Mouse (Mus musculus) splenic B cell, adult 2 months (primary cell): ENCODE measurements around the gene Olfr1170.

ENCODE experiments used
- DNase-seq: peaks from one replicate; pipeline ENCODE4 v3.0.0-alpha.2; 2011; ENCODE audit warnings: low read depth, low spot score
- H3K27me3 ChIP-seq: 2 replicates; pipeline ENCODE4 v1.6.1; 2012; ENCODE audit warnings: mild to moderate bottlenecking, low read length, moderate library complexity, mixed read lengths; ENCODE audit not compliant: control insufficient read depth, poor library complexity, insufficient read depth, severe bottlenecking
- H3K36me3 ChIP-seq: 2 replicates; pipeline ENCODE4 v1.6.1; 2012; ENCODE audit warnings: mild to moderate bottlenecking, low read length, moderate library complexity, mixed read lengths; ENCODE audit not compliant: control insufficient read depth, poor library complexity, insufficient read depth, severe bottlenecking

Olfr1170 gene

DNA sequence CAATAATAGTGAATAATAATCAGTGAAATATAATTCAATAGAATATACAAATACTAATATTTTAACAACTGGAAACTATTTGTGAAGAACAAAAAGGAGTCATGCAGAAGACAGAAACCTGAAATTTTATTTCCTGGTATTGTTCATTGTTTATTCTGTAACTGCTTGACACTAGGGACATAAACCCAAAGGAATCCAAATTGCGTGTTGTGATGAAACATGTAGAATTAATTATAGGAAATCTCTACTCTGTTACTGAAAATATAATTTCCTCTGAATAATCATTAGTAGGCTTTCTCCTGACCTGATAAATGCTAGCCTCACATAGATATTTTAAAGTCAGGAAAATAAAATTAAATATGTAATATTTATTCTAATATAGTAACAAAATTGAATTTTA is at the start of gene Olfr1170:
Gene Olfr1170, minus strand, starts transcription at position 101 of the 400 bp plus-strand sequence.
- Histone ChIP-seq H3K36me3 (no peaks in the 10 kb centered on the region), H3K27me3 (no peaks in the 10 kb centered on the region)
- no peak for DNase-seq

DNA sequence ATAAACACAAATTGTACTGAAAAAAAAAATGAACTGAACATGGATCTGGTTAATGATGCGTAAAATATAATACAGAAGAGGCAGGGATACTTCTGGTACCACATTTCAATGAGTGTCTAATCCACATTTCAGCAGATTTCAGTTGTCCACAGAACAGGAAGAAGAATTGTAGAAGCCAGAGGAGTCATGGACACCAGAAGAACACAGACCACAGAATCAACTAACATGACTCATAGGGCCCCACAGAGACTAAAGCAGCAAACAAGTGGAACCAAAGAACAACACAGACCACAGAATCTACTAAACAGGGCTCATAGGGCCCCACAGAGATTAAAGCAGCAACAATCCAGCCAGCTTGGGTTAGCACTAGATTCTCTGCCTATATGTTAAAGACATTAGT is 7.3 kb downstream of the Olfr1170 start:
- H3K36me3 ChIP-seq: no peaks in the 10 kb centered on the region
- H3K27me3 ChIP-seq: no peaks in the 10 kb centered on the region
- no peak for DNase-seq

DNA sequence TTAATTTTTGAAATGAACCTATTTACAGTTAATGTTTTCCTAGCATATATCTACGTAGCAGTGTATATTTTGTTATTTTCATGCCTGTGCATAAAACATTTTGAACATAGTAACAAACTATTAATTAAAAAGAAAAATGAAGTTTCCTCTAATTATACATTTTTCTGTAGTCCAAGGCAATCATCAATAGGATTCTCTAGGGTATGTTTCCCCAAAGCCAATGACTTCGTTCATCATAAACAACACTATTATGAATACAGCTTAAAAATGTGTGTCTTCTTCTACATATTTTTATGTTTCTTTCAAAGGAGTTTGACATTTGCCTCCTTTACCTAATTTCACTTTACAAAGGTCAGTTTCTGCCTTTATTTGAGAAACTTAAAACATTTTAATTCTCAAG is 46.6 kb downstream of the Olfr1170 start, which contains the start of gene Olfr1168:
Gene Olfr1168, plus strand, starts transcription at position 301 of the 400 bp plus-strand sequence.
- Histone ChIP-seq H3K27me3 (no peaks in the 10 kb centered on the region), H3K36me3 (no peaks in the 10 kb centered on the region)
- no peak for DNase-seq
